Mouse (Mus musculus) stomach, embryonic 16.5 days (tissue): ENCODE data around the gene Gprc6a. TPM values are rescaled to one million over a fixed set of nuclear protein-coding genes. Genes with fewer than 3 reads are reported as not detected.

ENCODE experiments used
- ATAC-seq: fragments of 200-750 bp; cut with Nextera tagmentation; 2 replicates; pipeline ENCODE4 v1.8.0; 2017; ENCODE audit warnings: moderate number of reproducible peaks, moderate TSS enrichment; ENCODE audit not compliant: insufficient read depth, low FRiP score
- H3K27ac ChIP-seq: fragments of 300-500 bp; sonication (generic); 2 replicates; pipeline ENCODE4 v1.5.1; 2014; ENCODE audit warnings: low read length
- H3K27me3 ChIP-seq: fragments of 300-500 bp; sonication (generic); 2 replicates; pipeline ENCODE4 v1.6.1; 2014; ENCODE audit warnings: low read length, control low read depth, mixed read lengths; ENCODE audit not compliant: control insufficient read depth, insufficient read depth
- H3K36me3 ChIP-seq: fragments of 300-500 bp; sonication (generic); 2 replicates; pipeline ENCODE4 v1.6.1; 2014; ENCODE audit warnings: low read length; ENCODE audit not compliant: control insufficient read depth, insufficient read depth
- H3K4me1 ChIP-seq: fragments of 300-500 bp; sonication (generic); 2 replicates; pipeline ENCODE4 v1.6.1; 2014; ENCODE audit warnings: low read length, control low read depth, mixed read lengths; ENCODE audit not compliant: control insufficient read depth, insufficient read depth
- H3K4me2 ChIP-seq: fragments of 300-500 bp; sonication (generic); 2 replicates; pipeline ENCODE4 v1.6.1; 2014; ENCODE audit warnings: low read depth, low read length, mixed read lengths
- H3K4me3 ChIP-seq: fragments of 300-500 bp; sonication (generic); replicated peaks from 2 replicates; pipeline ENCODE4 v1.5.1; 2014; ENCODE audit warnings: mild to moderate bottlenecking, low read length
- H3K9ac ChIP-seq: fragments of 300-500 bp; sonication (generic); 2 replicates; pipeline ENCODE4 v1.6.1; 2014; ENCODE audit warnings: low read length
- H3K9me3 ChIP-seq: fragments of 300-500 bp; sonication (generic); replicated peaks from 2 replicates; pipeline ENCODE4 v1.6.1; 2016; ENCODE audit warnings: low read length, control low read depth; ENCODE audit not compliant: control insufficient read depth
- WGBS: fragments of 180-500 bp; shearing (Covaris S2); extraction: QIAGEN DNeasy Blood & Tissue Kit; methylation state at CpG from one replicate; pipeline ENCODE4 v1.1.7; 2014; 5-methylcytosine and 5-hydroxymethylcytosine counted together
- polyA plus RNA-seq: library from polyadenylated mRNA; unstranded; fragments of >200 nt; fragmentation: Nextera tagmentation; extraction: Ambion mirVana; gene quantifications from 2 replicates; pipeline ENCODE4 v1.2.1, GENCODE M21; 2015

The Gprc6a gene
- polyA plus RNA-seq, 1 experiment from 2014 or later, result 0.06 TPM

DNA sequence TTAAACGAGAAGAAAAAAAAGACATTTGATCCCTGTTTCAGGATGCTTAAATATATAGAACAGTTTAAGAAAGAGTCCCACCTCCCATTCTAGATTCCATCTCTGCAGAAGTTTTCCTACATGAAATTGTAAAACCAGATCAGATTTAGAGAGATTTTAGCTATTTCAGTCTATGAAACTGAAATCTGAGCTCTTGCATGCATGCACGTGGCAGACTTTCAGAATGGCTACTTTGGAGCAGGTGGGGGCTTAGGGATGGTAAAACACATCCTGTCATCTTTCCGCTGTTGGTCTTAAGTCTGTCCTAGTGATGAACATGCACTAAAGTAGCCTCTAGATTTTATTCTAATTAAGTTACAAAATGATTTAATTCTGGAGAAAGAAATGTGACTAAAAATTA, 10.1 kb downstream of the Gprc6a start:
- no peaks in the 10 kb centered on the region for H3K36me3 ChIP-seq
- no peaks in the 10 kb centered on the region for H3K9me3 ChIP-seq
- H3K27me3 ChIP-seq, result no peaks in the 10 kb centered on the region
- H3K4me2 ChIP-seq, result no peak overlapping the region
- H3K4me3 ChIP-seq, result no peak overlapping the region
- 82% methylated on average over 3 of the region's 3 CpGs for WGBS
- H3K9ac ChIP-seq, result no peak overlapping the region
- H3K4me1 ChIP-seq, result no peaks in the 10 kb centered on the region
- no peak overlapping the region for H3K27ac ChIP-seq
- ATAC-seq, result no peak

- H3K27ac ChIP-seq, result no peak overlapping the region
- H3K4me3 ChIP-seq, result no peak overlapping the region
- H3K27me3 ChIP-seq, result no peaks in the 10 kb centered on the region
- H3K4me1 ChIP-seq, result no peaks in the 10 kb centered on the region
- H3K9ac ChIP-seq, result no peak overlapping the region
- no peak overlapping the region for H3K4me2 ChIP-seq
- H3K9me3 ChIP-seq, result no peaks in the 10 kb centered on the region
- WGBS, result 72% methylated on average over 7 of the region's 7 CpGs
- ATAC-seq, result no peak
- H3K36me3 ChIP-seq, result no peaks in the 10 kb centered on the region
Measured at GRCm38 (mm10) chr10:51620126-51620525, 11.1 kb downstream of the Gprc6a start.

DNA sequence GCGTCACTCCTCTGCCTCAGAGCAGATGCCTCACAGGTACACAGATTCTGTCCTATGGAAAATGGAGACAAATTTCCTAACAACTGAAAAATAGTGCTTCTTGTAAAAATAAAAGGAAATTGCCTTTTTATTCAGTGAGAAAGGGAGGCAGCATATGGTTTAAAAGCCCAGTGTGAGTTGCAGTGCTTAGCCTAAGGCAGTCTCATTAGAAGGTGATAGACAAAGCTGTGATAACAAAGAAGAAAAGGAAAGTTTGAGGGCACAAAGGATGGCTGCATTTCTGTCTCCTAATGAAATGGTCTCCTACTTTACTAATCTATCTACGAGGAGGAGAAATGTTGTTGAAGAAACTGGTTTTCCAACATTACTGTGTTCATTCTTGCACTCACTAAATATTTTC, 12.7 kb downstream of the Gprc6a start:
- Histone ChIP-seq H3K27me3 (no peaks in the 10 kb centered on the region), H3K27ac (no peak overlapping the region), H3K4me1 (no peaks in the 10 kb centered on the region), H3K36me3 (no peaks in the 10 kb centered on the region), H3K9ac (no peak overlapping the region), H3K4me3 (no peak overlapping the region), H3K4me2 (no peak overlapping the region), H3K9me3 (no peaks in the 10 kb centered on the region)
- ATAC-seq, result no peak
- WGBS, result 69% methylated on average over 2 of the region's 2 CpGs

DNA sequence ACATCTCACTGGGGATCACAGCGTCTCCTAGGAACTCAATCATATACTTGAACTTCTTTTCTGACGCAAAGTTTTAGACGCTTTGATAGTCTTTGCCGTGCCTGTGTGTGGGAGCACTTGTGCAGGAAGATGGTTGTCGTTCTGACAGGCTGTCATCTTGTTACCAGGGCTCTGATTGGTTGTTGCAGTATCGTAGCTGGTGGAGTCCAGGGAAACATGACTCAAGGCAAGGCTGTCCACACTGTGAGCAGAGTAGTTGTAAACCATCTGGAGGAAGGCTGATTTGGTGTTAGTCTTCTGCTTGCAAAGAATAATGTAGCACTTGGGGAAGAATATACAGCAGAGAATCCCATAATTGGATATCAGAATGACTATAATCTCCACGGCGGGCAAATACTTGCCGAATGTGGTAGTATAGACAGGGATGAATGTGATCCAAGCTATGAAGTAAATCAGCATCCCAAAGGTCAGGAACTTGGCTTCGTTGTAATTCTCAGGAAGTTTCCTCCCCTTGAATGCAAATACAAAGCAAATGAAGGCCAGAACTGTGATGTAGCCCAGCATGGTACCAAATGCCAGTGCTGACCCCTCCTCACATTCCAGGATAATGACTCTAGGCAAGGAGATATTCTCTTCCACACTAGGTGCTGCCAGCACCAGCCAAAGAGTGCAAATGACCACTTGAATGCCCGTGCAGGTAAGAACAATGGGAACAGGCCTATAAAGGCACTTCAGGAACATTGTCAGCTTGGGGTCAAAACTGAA, 16.3 kb downstream of the Gprc6a start:
- H3K36me3 ChIP-seq, result no peaks in the 10 kb centered on the region
- H3K9me3 ChIP-seq, result no peaks in the 10 kb centered on the region
- no peak overlapping the region for H3K27ac ChIP-seq
- WGBS, result 71% methylated on average over 11 of the region's 11 CpGs
- H3K4me3 ChIP-seq, result no peak overlapping the region
- H3K4me2 ChIP-seq, result no peak overlapping the region
- H3K4me1 ChIP-seq, result peaks cover 4% of the 10 kb centered on the region; the same call in 1 of the 2 replicates
- H3K27me3 ChIP-seq, result no peaks in the 10 kb centered on the region
- ATAC-seq, result no peak
- no peak overlapping the region for H3K9ac ChIP-seq

GRCm38 (mm10) chr10:51613421-51613820, 17.8 kb downstream of the Gprc6a start:
- H3K27ac ChIP-seq, result no peak overlapping the region
- H3K9me3 ChIP-seq, result no peaks in the 10 kb centered on the region
- H3K4me1 ChIP-seq, result peaks cover 4% of the 10 kb centered on the region; the same call in 1 of the 2 replicates
- H3K27me3 ChIP-seq, result no peaks in the 10 kb centered on the region
- H3K36me3 ChIP-seq, result no peaks in the 10 kb centered on the region
- no peak overlapping the region for H3K9ac ChIP-seq
- H3K4me3 ChIP-seq, result no peak overlapping the region
- no peak for ATAC-seq
- WGBS, result 60% methylated on average over 3 of the region's 3 CpGs
- H3K4me2 ChIP-seq, result no peak overlapping the region

GRCm38 (mm10) chr10:51611969-51612682, 19.1 kb downstream of the Gprc6a start:
- WGBS, result 45% methylated on average over 9 of the region's 9 CpGs
- no peak for ATAC-seq
- Histone ChIP-seq H3K27me3 (no peaks in the 10 kb centered on the region), H3K9ac (no peak overlapping the region), H3K4me3 (no peak overlapping the region), H3K4me1 (peaks cover 4% of the 10 kb centered on the region; the same call in 1 of the 2 replicates), H3K36me3 (no peaks in the 10 kb centered on the region), H3K9me3 (no peaks in the 10 kb centered on the region), H3K27ac (no peak overlapping the region), H3K4me2 (no peak overlapping the region)

DNA sequence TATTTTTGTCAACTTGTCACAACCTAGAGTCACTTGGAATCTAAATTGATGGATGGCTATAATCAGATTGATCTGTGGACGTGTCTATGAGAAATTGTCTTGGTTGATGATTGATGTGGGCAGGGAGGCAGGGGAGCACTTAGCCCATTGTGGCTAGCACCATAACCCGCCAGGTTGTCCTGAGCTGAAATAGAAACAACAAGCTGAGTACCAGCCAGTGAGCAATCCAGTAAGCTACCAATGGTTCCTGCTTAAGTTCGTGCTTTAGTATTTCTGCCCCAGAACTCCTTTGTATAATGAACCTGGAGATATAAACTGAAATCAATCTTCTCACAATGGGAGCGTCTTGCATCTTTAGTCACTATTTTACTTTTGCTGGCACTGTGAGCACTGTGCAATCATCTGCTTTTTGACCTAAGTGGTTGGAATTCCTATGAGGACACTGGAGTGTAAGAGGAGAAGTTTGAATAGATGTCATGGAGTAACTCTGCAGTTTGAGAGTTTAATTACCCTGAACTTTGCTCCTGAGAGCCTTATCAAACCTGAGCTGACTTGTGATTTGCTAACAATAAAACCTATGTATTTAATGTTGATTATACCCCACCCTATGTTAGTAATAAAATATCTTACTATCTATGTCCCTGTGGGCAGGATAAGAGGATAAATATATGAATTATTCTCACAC, 21.4 kb downstream of the Gprc6a start:
- H3K27me3 ChIP-seq, result no peaks in the 10 kb centered on the region
- no peak overlapping the region for H3K27ac ChIP-seq
- no peak for ATAC-seq
- no peaks in the 10 kb centered on the region for H3K9me3 ChIP-seq
- H3K4me2 ChIP-seq, result no peak overlapping the region
- no peak overlapping the region for H3K4me3 ChIP-seq
- 45% methylated on average over 4 of the region's 4 CpGs for whole genome bisulfite sequencing
- H3K4me1 ChIP-seq, result peaks cover 4% of the 10 kb centered on the region; the same call in 1 of the 2 replicates
- no peak overlapping the region for H3K9ac ChIP-seq
- no peaks in the 10 kb centered on the region for H3K36me3 ChIP-seq

GRCm38 (mm10) chr10:51596928-51597635, 34.2 kb downstream of the Gprc6a start:
- Histone ChIP-seq H3K27me3 (no peaks in the 10 kb centered on the region), H3K4me2 (no peak overlapping the region), H3K36me3 (no peaks in the 10 kb centered on the region), H3K9ac (no peak overlapping the region), H3K9me3 (no peaks in the 10 kb centered on the region), H3K4me1 (no peaks in the 10 kb centered on the region), H3K27ac (no peak overlapping the region), H3K4me3 (no peak overlapping the region)
- no peak for ATAC-seq
- 69% methylated on average over 9 of the region's 9 CpGs for WGBS
